Mouse (Mus musculus) embryonic fibroblast, embryonic 13.5 days (primary cell): Measurements from ENCODE around the gene Hrh3.

Experiments used
- CTCF ChIP-seq: IDR thresholded peaks from 2 replicates; pipeline ENCODE4 v1.5.1; 2011; ENCODE audit warnings: mild to moderate bottlenecking, control low read depth, low read length, moderate library complexity, borderline replicate concordance; ENCODE audit not compliant: insufficient read depth
- POLR2A ChIP-seq: IDR thresholded peaks from 2 replicates; pipeline ENCODE4 v1.6.1; 2011; ENCODE audit warnings: low read depth, mild to moderate bottlenecking, control low read depth, low read length, moderate library complexity

DNA sequence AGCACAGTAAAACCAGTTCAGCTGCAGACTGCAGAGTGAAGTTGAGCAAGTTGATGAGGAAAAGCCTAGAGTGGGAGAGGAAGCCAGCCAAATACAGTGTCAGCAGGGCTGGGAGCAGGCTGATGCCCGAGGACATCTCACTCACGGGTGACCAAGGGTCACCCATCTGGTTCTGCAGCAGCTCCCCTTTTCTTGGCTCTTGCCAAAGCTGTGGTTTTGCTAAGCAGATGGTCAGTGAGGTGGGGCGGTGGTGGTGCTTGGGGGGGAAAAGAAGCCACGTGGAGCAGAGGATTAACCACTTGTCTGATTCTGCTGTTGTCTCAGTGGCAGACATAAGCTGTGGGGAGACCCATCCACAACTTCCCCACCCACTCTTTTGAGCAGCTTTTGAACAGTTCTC lies 21.9 kb upstream of the Hrh3 start:
- no peak for TF ChIP-seq CTCF
- no peak for TF ChIP-seq POLR2A
